ENCODE assay signal across 8 mouse cellular contexts in the genomic region with DNA sequence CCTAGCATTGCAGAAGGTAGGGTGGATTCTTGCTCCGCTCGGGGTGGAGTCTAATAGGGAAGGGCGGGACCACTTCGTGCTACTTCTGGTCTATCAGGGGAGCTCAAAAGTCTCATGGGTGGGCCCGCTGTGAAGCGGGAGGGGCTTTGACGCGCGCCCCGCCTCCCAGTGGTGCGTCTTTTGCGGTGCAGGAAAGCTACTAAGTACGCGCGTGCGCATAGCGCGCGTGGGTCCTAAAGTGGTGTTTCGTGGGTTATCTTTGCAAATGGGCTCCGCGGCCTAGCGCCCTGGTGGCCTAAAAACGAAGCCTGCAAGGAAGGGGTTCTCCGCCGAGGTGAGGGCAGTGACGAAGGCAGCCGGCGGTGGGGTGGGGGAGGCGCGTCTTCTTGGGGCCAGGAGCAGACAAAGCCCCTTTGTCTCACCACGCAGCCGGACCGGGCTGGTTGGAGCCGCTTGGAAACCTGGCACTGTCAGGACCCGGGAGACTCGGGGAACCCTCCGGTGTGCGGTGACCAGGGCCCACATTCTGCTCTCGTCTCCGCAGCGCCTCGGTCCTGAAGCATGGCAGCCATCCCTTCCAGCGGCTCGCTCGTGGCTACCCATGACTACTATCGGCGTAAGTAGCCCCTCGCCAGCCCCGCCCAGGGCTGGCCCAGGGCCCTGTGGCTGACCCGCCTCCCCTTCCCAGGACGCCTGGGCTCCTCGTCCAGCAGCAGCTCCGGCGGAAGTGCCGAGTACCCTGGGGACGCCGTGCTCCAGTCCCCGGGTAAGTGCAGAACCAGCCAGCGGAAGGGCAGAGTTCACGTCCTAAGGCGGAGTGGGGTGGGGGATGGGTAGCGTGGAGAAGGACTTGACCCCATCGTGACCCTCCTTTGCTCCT. TPM values are rescaled to one million over a fixed set of nuclear protein-coding genes. Genes with fewer than 3 reads are reported as not detected.
DNase-seq lines count a peak whose midpoint lies in the region; ATAC-seq lines count a peak whose summit lies in the region.

TSS of gene Ppdpf (plus strand) at position 127 of the 880 bp plus-strand sequence.

- peak; percentile 96 for DNase-seq in ES-CJ7 (ENCODE audit: low read depth, low spot score)
- DNase-seq in cerebellum, adult 11 months = peak; percentile 82
- DNase-seq in forebrain, embryonic 14.5 days (ENCODE audit: low spot score) = peak; percentile 96
- DNase-seq in heart, postnatal 14 days = peak; percentile 91 to 92
- DNase-seq in layer of hippocampus, adult 11-12 months (ENCODE audit: low spot score) = peak; percentile 93
- peak; percentile 98 to 99 for DNase-seq in lung, adult 18-20 months
- DNase-seq in testis, postnatal 14 days (ENCODE audit: low spot score) = peak; percentile 88

- intact Hi-C loops in heart, postnatal 14 days (cut with DNase I) = loop anchor here (2.0 to 10.0 kb wide), 3 partner anchors 50 to 407 kb away; partner anchors contain the start of genes Prpf6, Samd10 and Zfp512b

- peak within 1 kb of the TSS; percentile 67 for H3K4me3 ChIP-seq in forebrain, embryonic 14.5 days (ENCODE audit: low read depth, low read length)
- peak within 1 kb of the TSS; percentile 73 for H3K4me3 ChIP-seq in neural tube, embryonic 15.5 days (replicated peaks)

- peaks cover 8% of the 10 kb centered on the region for H3K4me1 ChIP-seq in forebrain, embryonic 14.5 days (ENCODE audit: control insufficient read depth, insufficient read depth, low read length)
- H3K4me1 ChIP-seq in neural tube, embryonic 15.5 days = peaks cover 12% of the 10 kb centered on the region

- ATAC-seq in forebrain, embryonic 14.5 days = peak; percentile 94
- ATAC-seq in neural tube, embryonic 15.5 days (ENCODE audit: low FRiP score) = peak; percentile 94

- H3K36me3 ChIP-seq in forebrain, embryonic 14.5 days (ENCODE audit: control insufficient read depth, insufficient read depth, low read length) = peaks cover 10% of the 10 kb centered on the region
- peaks cover 10% of the 10 kb centered on the region; the same call in 1 of the 2 replicates for H3K36me3 ChIP-seq in neural tube, embryonic 15.5 days

- H3K9ac ChIP-seq in forebrain, embryonic 14.5 days (ENCODE audit: low read length) = peak within 1 kb of the TSS; percentile 98
- H3K9ac ChIP-seq in neural tube, embryonic 15.5 days (replicated peaks) = peak within 1 kb of the TSS; percentile 80

- whole genome bisulfite sequencing in forebrain, embryonic 14.5 days = under 1% methylated on average over 64 of the region's 64 CpGs
- WGBS in neural tube, embryonic 15.5 days = under 1% methylated on average over 63 of the region's 64 CpGs

- no peaks in the 10 kb centered on the region for H3K27me3 ChIP-seq in forebrain, embryonic 14.5 days (replicated peaks; ENCODE audit: control insufficient read depth, insufficient read depth, low read length)
- no peaks in the 10 kb centered on the region for H3K27me3 ChIP-seq in neural tube, embryonic 15.5 days (replicated peaks)

- H3K9me3 ChIP-seq in forebrain, embryonic 14.5 days (replicated peaks; ENCODE audit: control insufficient read depth, low read length) = no peaks in the 10 kb centered on the region
- no peaks in the 10 kb centered on the region for H3K9me3 ChIP-seq in neural tube, embryonic 15.5 days (replicated peaks)

- peak within 1 kb of the TSS; percentile 93 for H3K27ac ChIP-seq in forebrain, embryonic 14.5 days (ENCODE audit: low read depth, low read length)
- H3K27ac ChIP-seq in neural tube, embryonic 15.5 days (replicated peaks) = peak within 1 kb of the TSS; percentile 96

- peak within 1 kb of the TSS; percentile 67 for H3K4me2 ChIP-seq in forebrain, embryonic 14.5 days (ENCODE audit: low read length)
- peak within 1 kb of the TSS; percentile 78 for H3K4me2 ChIP-seq in neural tube, embryonic 15.5 days

RNA-seq across cellular contexts. Expression of gene Ppdpf, which starts in this region (rescaled TPM):
- 525 and 607 TPM in 2 replicates for polyA plus RNA-seq in forebrain, embryonic 14.5 days (2014; fragmentation: Nextera tagmentation; extraction: Ambion mirVana)
- 10 to 100 TPM; 45.2 to 49.2 TPM for total RNA-seq in heart, postnatal 14 days (2021)
- 361 and 401 TPM in 2 replicates for polyA plus RNA-seq in neural tube, embryonic 15.5 days (2015; fragmentation: Nextera tagmentation; extraction: Ambion mirVana)

Comparison
In these comparisons a context has a peak if more than half of its experiments do, and no peak if none do; other contexts are left out.
1. Peak in every context shown above with its lines: DNase-seq, ATAC-seq, H3K4me3 ChIP-seq and H3K27ac ChIP-seq.